Mouse (Mus musculus): ENCODE data around the gene Bmper.

DNA sequence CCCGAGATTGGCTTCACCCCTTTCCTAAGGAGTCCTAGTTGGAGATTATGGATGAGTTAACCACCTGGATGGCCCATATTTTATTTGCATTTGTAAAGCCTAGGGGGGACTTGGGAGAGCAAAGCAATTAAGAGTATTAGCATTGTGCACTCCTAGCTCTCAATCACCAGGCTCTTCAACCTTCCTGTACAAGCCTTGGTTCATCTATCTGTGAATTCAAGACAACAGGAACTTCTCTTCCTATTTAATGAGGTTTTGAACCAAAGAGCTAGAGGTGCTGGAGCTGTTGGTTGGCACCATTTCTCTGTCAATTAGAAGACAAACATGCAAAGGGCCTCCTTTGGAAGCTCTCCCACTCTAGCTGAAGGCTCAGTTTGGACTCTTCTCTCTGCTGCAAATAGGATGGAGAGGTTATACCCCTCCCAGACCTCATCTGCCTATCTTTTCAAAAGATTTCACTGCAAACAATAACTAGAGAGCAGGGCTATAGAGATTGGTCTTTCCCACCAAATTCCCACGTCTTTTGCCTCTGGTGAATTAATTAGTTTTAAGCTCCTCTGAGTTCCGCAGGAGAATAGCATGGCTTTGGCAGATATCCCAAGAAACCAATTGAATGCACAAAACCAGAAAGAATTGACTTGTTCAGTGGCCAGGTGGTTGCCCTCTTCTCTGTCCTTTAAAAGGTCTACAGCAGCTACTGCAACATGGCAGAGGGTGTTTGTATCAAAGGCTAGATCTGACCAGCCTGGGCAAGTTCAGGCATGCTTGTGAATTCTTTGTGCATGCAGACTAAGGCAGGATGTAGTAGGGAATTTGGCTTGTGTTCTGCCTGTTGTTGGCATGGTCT lies 185.3 kb downstream of the Bmper start:
- TF ChIP-seq CTCF (IDR thresholded peaks at IDR 0.05; ENCODE audit: low read depth, low read length) (no peak), POLR2A (IDR thresholded peaks at IDR 0.05; ENCODE audit: extremely low read depth, insufficient read depth, low read length) (no peak)

Data from liver, adult 2 months (tissue).